17 mouse cellular contexts compared by ENCODE assay signal in genomic region chr2:103687143-103687542, GRCm38 (mm10).
DNase-seq lines count a peak whose midpoint lies in the region; ATAC-seq and TF ChIP-seq lines count a peak whose summit lies in the region.
"Had no signal": no experiment of that assay in that cellular context is flagged by ENCODE, and none has a peak within 500 bp of the region (broad histone marks: within the 10 kb centered on the region; RNA-seq: fewer than 3 reads in every experiment).

No protein-coding gene starts in this region.

- H3K9me3 ChIP-seq in hindbrain, postnatal 0 days (ENCODE audit: low read length) = no peaks in the 10 kb centered on the region
- H3K9me3 ChIP-seq in hindbrain, embryonic 11.5 days (ENCODE audit: control insufficient read depth, low read length) = no peaks in the 10 kb centered on the region
- H3K9me3 ChIP-seq in midbrain, postnatal 0 days (ENCODE audit: low read length) = no peaks in the 10 kb centered on the region
- H3K9me3 ChIP-seq: forebrain, embryonic 10.5 days; heart, embryonic 12.5 days; intestine, embryonic 15.5 days had no signal

- ATAC-seq in hindbrain, postnatal 0 days = no peak
- no peak for ATAC-seq in hindbrain, embryonic 11.5 days (ENCODE audit: low FRiP score)
- ATAC-seq in midbrain, postnatal 0 days (ENCODE audit: low FRiP score) = no peak
- ATAC-seq: CD4-positive, CD25-positive, alpha-beta regulatory T cell, adult 4 months; intestine, embryonic 15.5 days had no signal

- peaks cover 28% of the 10 kb centered on the region for H3K4me1 ChIP-seq in hindbrain, postnatal 0 days (ENCODE audit: insufficient read depth, low read length)
- peaks cover 6% of the 10 kb centered on the region; the same call in 1 of the 2 replicates for H3K4me1 ChIP-seq in hindbrain, embryonic 11.5 days (replicated peaks; ENCODE audit: control insufficient read depth, insufficient read depth, low read length)
- peaks cover 4% of the 10 kb centered on the region; the same call in 1 of the 2 replicates for H3K4me1 ChIP-seq in midbrain, postnatal 0 days (ENCODE audit: insufficient read depth, low read length)

- no peak for TF ChIP-seq CTCF in hindbrain, postnatal 0 days (IDR thresholded peaks at IDR 0.05; ENCODE audit: low read depth)
- TF ChIP-seq CTCF in midbrain, postnatal 0 days (IDR thresholded peaks at IDR 0.05) = no peak

- H3K27me3 ChIP-seq in hindbrain, postnatal 0 days (ENCODE audit: insufficient read depth, low read length) = no peaks in the 10 kb centered on the region
- H3K27me3 ChIP-seq in hindbrain, embryonic 11.5 days (ENCODE audit: control insufficient read depth, insufficient read depth, low read length) = no peaks in the 10 kb centered on the region
- H3K27me3 ChIP-seq in midbrain, postnatal 0 days (ENCODE audit: insufficient read depth, low read length) = no peaks in the 10 kb centered on the region
- H3K27me3 ChIP-seq: heart, embryonic 12.5 days; intestine, embryonic 15.5 days had no signal

- intact Hi-C loops in gastrocnemius, postnatal 36 days (cut with DNase I) = no loop called here

- no peak overlapping the region for H3K27ac ChIP-seq in hindbrain, postnatal 0 days
- no peak overlapping the region for H3K27ac ChIP-seq in hindbrain, embryonic 11.5 days (ENCODE audit: low read depth, low read length)
- H3K27ac ChIP-seq in midbrain, postnatal 0 days (ENCODE audit: low read depth, low read length) = no peak overlapping the region
- H3K27ac ChIP-seq: forebrain, embryonic 10.5 days; intestine, embryonic 15.5 days had no signal

- no peak overlapping the region for H3K4me2 ChIP-seq in hindbrain, postnatal 0 days (ENCODE audit: low read depth, low read length)
- no peak overlapping the region for H3K4me2 ChIP-seq in hindbrain, embryonic 11.5 days (replicated peaks; ENCODE audit: low read depth, low read length)
- H3K4me2 ChIP-seq in midbrain, postnatal 0 days (ENCODE audit: low read depth, low read length, poor library complexity, severe bottlenecking) = no peak overlapping the region
- H3K4me2 ChIP-seq: heart, embryonic 12.5 days; intestine, embryonic 15.5 days had no signal

- H3K4me3 ChIP-seq in hindbrain, postnatal 0 days (ENCODE audit: low read length) = no peak overlapping the region
- H3K4me3 ChIP-seq in hindbrain, embryonic 11.5 days (ENCODE audit: low read depth, low read length) = no peak overlapping the region
- no peak overlapping the region for H3K4me3 ChIP-seq in midbrain, postnatal 0 days (ENCODE audit: low read depth, low read length)
- H3K4me3 ChIP-seq: forebrain, embryonic 10.5 days; heart, embryonic 12.5 days; intestine, embryonic 15.5 days had no signal

- H3K36me3 ChIP-seq in hindbrain, postnatal 0 days (ENCODE audit: insufficient read depth, low read length) = no peaks in the 10 kb centered on the region
- H3K36me3 ChIP-seq in hindbrain, embryonic 11.5 days (ENCODE audit: control insufficient read depth, insufficient read depth, low read length) = no peaks in the 10 kb centered on the region
- no peaks in the 10 kb centered on the region for H3K36me3 ChIP-seq in midbrain, postnatal 0 days (ENCODE audit: insufficient read depth, low read length)
- H3K36me3 ChIP-seq: intestine, embryonic 15.5 days had no signal

- DNase-seq in hindbrain, postnatal 0 days (ENCODE audit: low spot score) = peak; percentile 53
- DNase-seq in hindbrain, embryonic 11.5 days (ENCODE audit: low spot score) = no peak
- DNase-seq in 3T3-L1 (ENCODE audit: low read depth, low spot score) = peak; percentile 87
- DNase-seq in NIH3T3 (ENCODE audit: low read depth) = peak; percentile 44
- peak; percentile 49 for DNase-seq in midbrain, postnatal 0 days (ENCODE audit: low spot score)
- DNase-seq in gastrocnemius, postnatal 36 days = no peak
- no peak for DNase-seq in layer of hippocampus, adult 11-12 months (ENCODE audit: low spot score)
- DNase-seq in cerebellum, postnatal 25 days = no peak
- DNase-seq: cerebellum, adult 9-10 months; kidney, postnatal 10 days; liver; lung, adult 18-20 months; lung, postnatal 36 days had no signal

- H3K9ac ChIP-seq in hindbrain, postnatal 0 days (replicated peaks; ENCODE audit: low read length) = no peak overlapping the region
- no peak overlapping the region for H3K9ac ChIP-seq in hindbrain, embryonic 11.5 days (ENCODE audit: low read depth, low read length)
- no peak overlapping the region for H3K9ac ChIP-seq in midbrain, postnatal 0 days (replicated peaks; ENCODE audit: low read length, poor library complexity, severe bottlenecking)
- H3K9ac ChIP-seq: heart, embryonic 12.5 days; intestine, embryonic 15.5 days had no signal

Comparison
In these comparisons a context has a peak if more than half of its experiments do, and no peak if none do; other contexts are left out.
1. DNase-seq: peak in hindbrain, postnatal 0 days (single experiment), 3T3-L1 (single experiment), NIH3T3 (single experiment) and midbrain, postnatal 0 days (single experiment); none in hindbrain, embryonic 11.5 days (single experiment), gastrocnemius, postnatal 36 days (0 of 2), layer of hippocampus, adult 11-12 months (single experiment) and cerebellum, postnatal 25 days (0 of 2).